Mouse (Mus musculus): ENCODE results near the gene Tmem117. TPM values are rescaled to one million over a fixed set of nuclear protein-coding genes. Genes with fewer than 3 reads are reported as not detected.
A peak's percentile ranks its signal among the peaks of the same experiment; 100 is the strongest.

Tmem117 gene
- 0.94 and 1.7 TPM in 2 replicates for polyA plus RNA-seq (2014; fragmentation: Nextera tagmentation; extraction: Ambion mirVana)

- Histone ChIP-seq H3K4me3 (ENCODE audit: low read depth, low read length) (peak within 1 kb of the TSS; percentile 67), H3K27ac (ENCODE audit: low read depth, low read length) (no peak within 1 kb of the TSS), H3K4me2 (peak within 1 kb of the TSS; percentile 98), H3K9ac (ENCODE audit: low read depth, low read length) (peak within 1 kb of the TSS; percentile 72), H3K4me1 (ENCODE audit: control insufficient read depth, insufficient read depth, low read length) (no peaks in the 10 kb centered on the region), H3K36me3 (ENCODE audit: control insufficient read depth, insufficient read depth, low read length) (no peaks in the 10 kb centered on the region), H3K27me3 (ENCODE audit: control insufficient read depth, insufficient read depth, low read length) (peaks cover 21% of the 10 kb centered on the region), H3K9me3 (replicated peaks; ENCODE audit: control insufficient read depth, low read length) (no peaks in the 10 kb centered on the region)
- 1% methylated on average over 68 of the region's 96 CpGs for WGBS (ENCODE audit: insufficient replicate concordance)
- ATAC-seq (replicated peaks; ENCODE audit: insufficient number of reproducible peaks, low FRiP score, low TSS enrichment), result peak; percentile 77
These were observed at the start of gene Tmem117 for GRCm38 (mm10) chr15:94628830-94629601. Tmem117 (plus strand) TSS chr15:94629232.

- no peaks in the 10 kb centered on the region for H3K4me1 ChIP-seq (ENCODE audit: control insufficient read depth, insufficient read depth, low read length)
- no peak overlapping the region for H3K4me3 ChIP-seq (ENCODE audit: low read depth, low read length)
- ATAC-seq (replicated peaks; ENCODE audit: insufficient number of reproducible peaks, low FRiP score, low TSS enrichment), result no peak
- peaks cover 29% of the 10 kb centered on the region for H3K36me3 ChIP-seq (ENCODE audit: control insufficient read depth, insufficient read depth, low read length)
- H3K9ac ChIP-seq (ENCODE audit: low read depth, low read length), result no peak overlapping the region
- H3K4me2 ChIP-seq, result no peak overlapping the region
- H3K9me3 ChIP-seq (replicated peaks; ENCODE audit: control insufficient read depth, low read length), result no peaks in the 10 kb centered on the region
- H3K27me3 ChIP-seq (ENCODE audit: control insufficient read depth, insufficient read depth, low read length), result no peaks in the 10 kb centered on the region
- no peak overlapping the region for H3K27ac ChIP-seq (ENCODE audit: low read depth, low read length)
- 84% methylated on average over 7 of the region's 7 CpGs for WGBS (ENCODE audit: insufficient replicate concordance)
These were observed 46.9 kb upstream of the Tmem117 start for GRCm38 (mm10) chr15:94582000-94582593.

GRCm38 (mm10) chr15:94583153-94583552 lies 45.9 kb upstream of the Tmem117 start:
- Histone ChIP-seq H3K4me2 (no peak overlapping the region), H3K4me1 (ENCODE audit: control insufficient read depth, insufficient read depth, low read length) (no peaks in the 10 kb centered on the region), H3K36me3 (ENCODE audit: control insufficient read depth, insufficient read depth, low read length) (peaks cover 29% of the 10 kb centered on the region), H3K27me3 (ENCODE audit: control insufficient read depth, insufficient read depth, low read length) (no peaks in the 10 kb centered on the region), H3K27ac (ENCODE audit: low read depth, low read length) (no peak overlapping the region), H3K9ac (ENCODE audit: low read depth, low read length) (no peak overlapping the region), H3K4me3 (ENCODE audit: low read depth, low read length) (no peak overlapping the region), H3K9me3 (replicated peaks; ENCODE audit: control insufficient read depth, low read length) (no peaks in the 10 kb centered on the region)
- 85% methylated on average over 10 of the region's 10 CpGs for WGBS (ENCODE audit: insufficient replicate concordance)
- no peak for ATAC-seq (replicated peaks; ENCODE audit: insufficient number of reproducible peaks, low FRiP score, low TSS enrichment)

GRCm38 (mm10) chr15:94584738-94585137 lies 44.3 kb upstream of the Tmem117 start:
- Histone ChIP-seq H3K4me1 (ENCODE audit: control insufficient read depth, insufficient read depth, low read length) (no peaks in the 10 kb centered on the region), H3K27me3 (ENCODE audit: control insufficient read depth, insufficient read depth, low read length) (no peaks in the 10 kb centered on the region), H3K27ac (ENCODE audit: low read depth, low read length) (no peak overlapping the region), H3K9ac (ENCODE audit: low read depth, low read length) (no peak overlapping the region), H3K36me3 (ENCODE audit: control insufficient read depth, insufficient read depth, low read length) (peaks cover 27% of the 10 kb centered on the region), H3K9me3 (replicated peaks; ENCODE audit: control insufficient read depth, low read length) (no peaks in the 10 kb centered on the region), H3K4me3 (ENCODE audit: low read depth, low read length) (no peak overlapping the region), H3K4me2 (no peak overlapping the region)
- ATAC-seq (replicated peaks; ENCODE audit: insufficient number of reproducible peaks, low FRiP score, low TSS enrichment), result no peak
- 83% methylated on average over 4 of the region's 4 CpGs for WGBS (ENCODE audit: insufficient replicate concordance)

GRCm38 (mm10) chr15:94587826-94588715 lies 41.0 kb upstream of the Tmem117 start:
- Histone ChIP-seq H3K4me2 (peak overlapping the region; percentile 7; the same call in 1 of the 2 replicates), H3K36me3 (ENCODE audit: control insufficient read depth, insufficient read depth, low read length) (peaks cover 7% of the 10 kb centered on the region), H3K27me3 (ENCODE audit: control insufficient read depth, insufficient read depth, low read length) (no peaks in the 10 kb centered on the region), H3K4me3 (ENCODE audit: low read depth, low read length) (no peak overlapping the region), H3K9me3 (replicated peaks; ENCODE audit: control insufficient read depth, low read length) (no peaks in the 10 kb centered on the region), H3K27ac (ENCODE audit: low read depth, low read length) (no peak overlapping the region), H3K9ac (ENCODE audit: low read depth, low read length) (no peak overlapping the region), H3K4me1 (ENCODE audit: control insufficient read depth, insufficient read depth, low read length) (no peaks in the 10 kb centered on the region)
- WGBS (ENCODE audit: insufficient replicate concordance), result 88% methylated on average over 9 of the region's 9 CpGs
- ATAC-seq (replicated peaks; ENCODE audit: insufficient number of reproducible peaks, low FRiP score, low TSS enrichment), result no peak

GRCm38 (mm10) chr15:94589219-94590075 lies 39.6 kb upstream of the Tmem117 start, which contains the start of gene Twf1:
Twf1 (minus strand) TSS chr15:94589889.
- Histone ChIP-seq H3K9me3 (replicated peaks; ENCODE audit: control insufficient read depth, low read length) (no peaks in the 10 kb centered on the region), H3K27me3 (ENCODE audit: control insufficient read depth, insufficient read depth, low read length) (no peaks in the 10 kb centered on the region), H3K9ac (ENCODE audit: low read depth, low read length) (peak within 1 kb of the TSS; percentile 90), H3K27ac (ENCODE audit: low read depth, low read length) (peak within 1 kb of the TSS; percentile 79), H3K4me2 (peak within 1 kb of the TSS; percentile 63), H3K4me1 (ENCODE audit: control insufficient read depth, insufficient read depth, low read length) (no peaks in the 10 kb centered on the region), H3K36me3 (ENCODE audit: control insufficient read depth, insufficient read depth, low read length) (no peaks in the 10 kb centered on the region; the same call in 1 of the 2 replicates), H3K4me3 (ENCODE audit: low read depth, low read length) (peak within 1 kb of the TSS; percentile 85)
- peak; percentile 99 for ATAC-seq (replicated peaks; ENCODE audit: insufficient number of reproducible peaks, low FRiP score, low TSS enrichment)
- under 1% methylated on average over 68 of the region's 70 CpGs for WGBS (ENCODE audit: insufficient replicate concordance)

- Histone ChIP-seq H3K27ac (ENCODE audit: low read depth, low read length) (no peak overlapping the region), H3K9me3 (replicated peaks; ENCODE audit: control insufficient read depth, low read length) (no peaks in the 10 kb centered on the region), H3K4me1 (ENCODE audit: control insufficient read depth, insufficient read depth, low read length) (no peaks in the 10 kb centered on the region), H3K36me3 (ENCODE audit: control insufficient read depth, insufficient read depth, low read length) (no peaks in the 10 kb centered on the region; the same call in 1 of the 2 replicates), H3K27me3 (ENCODE audit: control insufficient read depth, insufficient read depth, low read length) (no peaks in the 10 kb centered on the region), H3K4me3 (ENCODE audit: low read depth, low read length) (peak overlapping the region; percentile 85), H3K4me2 (peak overlapping the region; percentile 63), H3K9ac (ENCODE audit: low read depth, low read length) (peak overlapping the region; percentile 43; the same call in 1 of the 2 replicates)
- WGBS (ENCODE audit: insufficient replicate concordance), result 14% methylated on average over 8 of the region's 8 CpGs
- ATAC-seq (replicated peaks; ENCODE audit: insufficient number of reproducible peaks, low FRiP score, low TSS enrichment), result no peak
These were observed 38.9 kb upstream of the Tmem117 start for GRCm38 (mm10) chr15:94590083-94590482.
